Mouse (Mus musculus) olfactory bulb, adult 2 months (tissue): ENCODE measurements around the gene Snrpd2. TPM values are rescaled to one million over a fixed set of nuclear protein-coding genes. Genes with fewer than 3 reads are reported as not detected.
"Not testable (repeated sequence)": the region's sequence is repeated elsewhere in the genome, so short reads cannot be mapped to it uniquely, and the experiment has no call there.

Source experiments
- H3K27ac ChIP-seq: fragments of 200-500 bp; 2 replicates; pipeline ENCODE4 v1.5.1; 2012; ENCODE audit warnings: low read depth, low read length; ENCODE audit not compliant: insufficient read depth
- H3K4me1 ChIP-seq: fragments of 200-500 bp; 2 replicates; pipeline ENCODE4 v1.6.1; 2012; ENCODE audit warnings: low read length; ENCODE audit not compliant: control insufficient read depth, insufficient read depth
- H3K4me3 ChIP-seq: fragments of 200-500 bp; 2 replicates; pipeline ENCODE4 v1.5.1; 2012; ENCODE audit warnings: mild to moderate bottlenecking, low read depth, low read length, moderate library complexity; ENCODE audit not compliant: insufficient read depth
- CTCF ChIP-seq: fragments of 200-500 bp; IDR thresholded peaks from 2 replicates; pipeline ENCODE4 v1.5.1; 2012; ENCODE audit warnings: low read depth, mild to moderate bottlenecking, low read length, moderate library complexity; ENCODE audit not compliant: insufficient read depth
- POLR2A ChIP-seq: fragments of 200-500 bp; IDR thresholded peaks from 2 replicates; pipeline ENCODE4 v1.6.1; 2012; ENCODE audit warnings: mild to moderate bottlenecking, low read depth, low read length, moderate library complexity; ENCODE audit not compliant: insufficient read depth
- WGBS: fragments of 180-500 bp; shearing (Covaris S2); methylation state at CpG from one replicate; pipeline ENCODE4 v1.1.7; 2018; 5-methylcytosine and 5-hydroxymethylcytosine counted together
- polyA plus RNA-seq: library from polyadenylated mRNA; stranded (reverse); fragments of >200 nt; gene quantifications from 2 replicates; pipeline ENCODE4 v1.2.4, GENCODE M21; 2012; ENCODE audit warnings: low replicate concordance; ENCODE audit not compliant: missing spikeins, insufficient read depth, insufficient read length

The Snrpd2 gene
- polyA plus RNA-seq, 1 experiment = not detected

- Histone ChIP-seq H3K4me3 (no peak overlapping the region), H3K27ac (no peak overlapping the region), H3K4me1 (peaks cover 20% of the 10 kb centered on the region)
- TF ChIP-seq CTCF (no peak), POLR2A (no peak)
- 52% methylated on average over 6 of the region's 6 CpGs for WGBS
These were observed 2.0 kb upstream of the Snrpd2 start for GRCm38 (mm10) chr7:19147497-19148045.

- Histone ChIP-seq H3K4me1 (peaks cover 20% of the 10 kb centered on the region), H3K27ac (peak overlapping the region; percentile 65), H3K4me3 (peak overlapping the region; percentile 67)
- no peak for TF ChIP-seq CTCF
- no peak for TF ChIP-seq POLR2A
- WGBS = 7% methylated on average over 20 of the region's 20 CpGs
These were observed 1.2 kb upstream of the Snrpd2 start for GRCm38 (mm10) chr7:19148180-19148874.

- peak within 1 kb of the TSS; percentile 81 for H3K27ac ChIP-seq
- WGBS = under 1% methylated on average over 43 of the region's 43 CpGs
- peaks cover 20% of the 10 kb centered on the region for H3K4me1 ChIP-seq
- peak within 1 kb of the TSS; percentile 67 for H3K4me3 ChIP-seq
- TF ChIP-seq CTCF = no peak
- TF ChIP-seq POLR2A = peak; percentile 89
These were observed 514 bp upstream of the Snrpd2 start, which contains the start of gene Qpctl for GRCm38 (mm10) chr7:19148875-19149541. Gene Qpctl, minus strand, starts transcription at chr7:19149291.

- 85% methylated on average over 10 of the region's 10 CpGs for WGBS
- H3K4me3 ChIP-seq, H3K27ac ChIP-seq: not testable (repeated sequence)
- peaks cover 29% of the 10 kb centered on the region for H3K4me1 ChIP-seq
These were observed 1.6 kb downstream of the Snrpd2 start for GRCm38 (mm10) chr7:19151121-19151520.

- no peak for TF ChIP-seq POLR2A
- no peak for TF ChIP-seq CTCF
- Histone ChIP-seq H3K4me3 (no peak overlapping the region), H3K27ac (no peak overlapping the region), H3K4me1 (peaks cover 39% of the 10 kb centered on the region)
- 31% methylated on average over 8 of the region's 8 CpGs for WGBS
These were observed 5.3 kb downstream of the Snrpd2 start for GRCm38 (mm10) chr7:19154796-19155195.

GRCm38 (mm10) chr7:19155825-19156475 lies 6.4 kb downstream of the Snrpd2 start:
- Histone ChIP-seq H3K4me3 (no peak overlapping the region), H3K27ac (peak overlapping the region; percentile 40; the same call in 1 of the 2 replicates), H3K4me1 (peaks cover 43% of the 10 kb centered on the region)
- TF ChIP-seq CTCF (no peak), POLR2A (no peak)
- WGBS = 34% methylated on average over 13 of the region's 13 CpGs

GRCm38 (mm10) chr7:19157160-19157800 lies 7.8 kb downstream of the Snrpd2 start:
- no peak overlapping the region for H3K4me3 ChIP-seq
- H3K27ac ChIP-seq = peak overlapping the region; percentile 54; the same call in 1 of the 2 replicates
- 5% methylated on average over 30 of the region's 30 CpGs for WGBS
- TF ChIP-seq CTCF = peak; percentile 96
- TF ChIP-seq POLR2A = no peak
- H3K4me1 ChIP-seq = peaks cover 42% of the 10 kb centered on the region

GRCm38 (mm10) chr7:19158601-19159000 lies 9.1 kb downstream of the Snrpd2 start:
- Histone ChIP-seq H3K27ac (no peak overlapping the region), H3K4me3 (no peak overlapping the region), H3K4me1 (peaks cover 42% of the 10 kb centered on the region)
- 73% methylated on average over 11 of the region's 11 CpGs for WGBS
- TF ChIP-seq CTCF = no peak

- no peak for TF ChIP-seq POLR2A
- no peak for TF ChIP-seq CTCF
- H3K4me3 ChIP-seq = no peak overlapping the region
- H3K27ac ChIP-seq = no peak overlapping the region
- peaks cover 49% of the 10 kb centered on the region for H3K4me1 ChIP-seq
- WGBS = 31% methylated on average over 18 of the region's 18 CpGs
These were observed 9.9 kb downstream of the Snrpd2 start for GRCm38 (mm10) chr7:19159411-19159810.
